Mouse (Mus musculus) induced T-regulatory cell, adult 2 months (primary cell): ENCODE results near the gene Fam181b.

Experiments
- DNase-seq: peaks from one replicate; pipeline ENCODE4 v3.0.0-alpha.2; 2012; ENCODE audit warnings: low read depth

Fam181b gene

DNA sequence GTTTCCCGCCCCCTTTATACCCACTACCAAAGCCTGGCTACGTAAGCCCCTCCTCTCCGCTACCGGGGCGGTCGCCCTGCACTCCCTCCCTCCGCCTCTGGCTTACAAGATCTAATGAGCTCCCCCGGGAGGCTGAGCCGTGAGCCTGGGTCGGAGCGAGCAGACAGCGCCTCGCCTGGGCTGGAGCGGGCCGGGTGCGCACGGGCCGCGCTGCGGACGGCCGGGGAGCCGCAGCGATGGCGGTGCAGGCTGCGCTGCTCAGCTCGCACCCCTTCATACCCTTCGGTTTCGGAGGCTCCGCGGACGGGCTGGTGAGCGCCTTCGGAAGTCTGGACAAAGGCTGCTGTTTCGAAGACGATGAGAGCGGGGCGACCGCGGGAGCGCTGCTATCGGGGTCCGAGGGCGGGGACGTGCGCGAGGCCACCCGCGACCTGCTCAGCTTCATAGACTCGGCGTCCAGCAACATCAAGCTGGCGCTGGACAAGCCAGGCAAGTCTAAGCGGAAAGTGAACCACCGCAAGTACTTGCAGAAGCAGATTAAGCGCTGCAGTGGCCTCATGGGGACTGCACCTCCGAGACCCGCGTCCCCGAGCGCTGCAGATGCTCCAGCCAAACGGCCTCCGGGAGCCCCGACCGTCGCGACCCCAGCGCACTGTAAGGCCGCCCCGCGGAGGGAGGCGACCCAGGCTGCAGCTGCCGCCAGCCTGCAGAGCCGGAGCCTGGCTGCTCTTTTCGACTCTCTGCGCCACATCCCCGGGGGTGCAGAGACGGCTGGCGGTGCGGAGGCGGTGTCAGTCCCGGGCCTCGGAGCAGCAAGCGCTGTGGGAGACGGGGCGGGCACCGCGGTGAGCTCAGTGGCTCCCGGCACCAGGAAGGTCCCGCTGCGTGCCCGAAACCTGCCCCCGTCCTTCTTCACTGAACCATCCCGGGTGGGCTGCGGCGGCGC, at the start of gene Fam181b:
Gene Fam181b (plus strand): TSS at position 81 of the 946 bp plus-strand sequence.
- no peak for DNase-seq

- DNase-seq = no peak
These were observed 41.7 kb upstream of the Fam181b start for GRCm38 (mm10) chr7:93037763-93038471.

- no peak for DNase-seq
These were observed 41.2 kb upstream of the Fam181b start for GRCm38 (mm10) chr7:93038472-93038828.

- DNase-seq = no peak
These were observed 40.1 kb upstream of the Fam181b start for GRCm38 (mm10) chr7:93039542-93039941.

- no peak for DNase-seq
These were observed 35.3 kb upstream of the Fam181b start for GRCm38 (mm10) chr7:93044359-93044758.

DNA sequence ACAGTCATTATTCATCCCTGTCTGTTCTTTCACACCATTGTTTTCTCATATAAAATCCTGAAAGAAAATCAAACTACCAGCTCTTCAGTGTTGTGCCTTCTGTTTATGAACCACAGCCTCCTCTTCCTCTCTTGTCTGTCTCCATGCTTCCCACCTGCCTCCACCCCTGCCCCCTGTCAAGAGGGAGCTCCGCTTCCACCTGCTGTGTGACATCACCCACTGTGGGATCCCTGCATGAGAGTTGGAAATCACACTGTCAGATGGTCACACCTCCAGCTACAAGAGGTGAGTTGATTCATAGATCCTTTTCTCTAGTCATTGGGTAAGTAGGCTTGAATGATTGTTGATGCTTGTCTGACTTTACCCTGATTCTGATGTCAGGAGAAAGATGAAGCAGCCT, 34.9 kb upstream of the Fam181b start:
- no peak for DNase-seq

DNA sequence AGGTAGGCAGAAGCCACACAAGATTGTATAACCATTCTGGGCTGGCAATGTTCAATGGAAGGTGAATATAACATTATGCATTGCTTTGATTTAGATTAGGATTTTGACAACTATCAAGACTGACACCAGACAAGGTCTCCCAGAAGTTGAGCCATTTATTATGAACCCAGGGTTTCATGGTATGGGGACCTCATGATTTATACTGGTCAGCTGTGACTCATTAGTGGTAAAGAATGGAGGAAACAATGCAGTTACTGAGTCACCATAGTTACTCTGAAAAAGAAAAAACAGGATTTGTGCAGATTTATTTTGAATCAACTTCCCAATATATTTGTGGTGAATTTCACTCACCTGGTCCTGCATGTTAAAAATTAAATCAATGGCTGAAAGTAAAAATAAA, 18.8 kb upstream of the Fam181b start:
- DNase-seq = no peak

DNA sequence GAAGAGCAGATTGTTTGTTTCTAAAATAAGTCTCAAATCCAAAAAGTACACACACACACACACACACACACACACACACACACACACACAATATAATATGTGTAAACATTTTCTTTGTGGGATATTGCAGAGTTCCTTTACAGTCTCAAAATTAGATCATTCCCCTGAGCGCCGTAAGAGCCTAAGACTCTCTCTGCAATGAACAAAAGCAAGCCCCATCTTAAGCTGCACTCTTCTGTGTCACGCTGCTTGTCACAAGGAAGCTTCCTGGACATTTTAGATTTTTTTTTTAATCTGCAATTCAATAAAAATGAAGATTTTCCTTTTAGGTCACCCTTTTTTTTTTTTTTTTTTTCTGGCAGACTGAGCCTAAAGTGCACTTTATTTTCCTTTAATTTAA, 17.9 kb upstream of the Fam181b start:
- DNase-seq = no peak

- DNase-seq = no peak
These were observed 17.5 kb upstream of the Fam181b start for GRCm38 (mm10) chr7:93062189-93062588.

GRCm38 (mm10) chr7:93067464-93068015, 12.1 kb upstream of the Fam181b start:
- no peak for DNase-seq

DNA sequence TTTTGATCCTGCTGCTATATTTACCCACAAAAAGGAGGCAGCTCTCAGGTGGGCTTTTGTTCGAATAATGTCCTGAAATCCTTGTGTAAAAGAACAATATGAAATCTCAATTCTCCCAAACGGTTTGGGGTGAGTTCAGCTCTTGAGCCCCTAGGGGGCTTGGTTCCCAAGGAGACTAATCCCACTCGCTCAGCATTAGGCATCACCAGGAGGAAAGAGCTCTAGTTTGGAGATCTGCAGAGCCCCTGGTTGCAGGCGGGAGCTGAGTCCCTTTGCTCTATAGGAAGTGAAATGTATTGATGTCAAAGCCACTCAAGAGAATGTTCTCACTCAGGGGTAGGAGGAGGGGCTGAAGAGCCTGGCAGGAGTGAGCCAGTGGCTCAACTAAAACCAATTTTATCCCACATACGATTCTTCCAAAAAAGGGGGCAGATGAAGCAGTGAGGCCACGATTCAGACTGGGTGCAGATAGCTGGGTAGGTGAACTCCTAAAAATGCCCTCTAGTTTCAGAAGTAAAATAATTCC, 3.2 kb upstream of the Fam181b start:
- no peak for DNase-seq

DNA sequence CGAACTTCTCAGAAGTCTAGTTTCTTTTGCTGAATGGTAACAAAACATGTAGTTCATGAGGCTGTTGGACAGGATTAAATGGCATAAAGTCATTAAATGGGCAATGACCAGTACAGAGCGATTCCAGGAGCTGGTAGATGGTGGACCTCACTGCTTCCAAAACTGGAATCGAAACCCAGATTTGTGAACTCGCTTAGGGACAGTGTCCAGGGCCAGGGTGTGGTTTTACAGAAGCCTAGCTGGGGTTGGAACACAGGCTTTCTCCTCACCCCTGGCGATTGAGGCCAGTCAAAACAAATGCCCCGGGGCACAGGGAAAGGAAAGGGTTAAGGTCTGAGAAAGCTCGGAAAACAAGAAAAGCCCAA, 263 bp upstream of the Fam181b start:
- DNase-seq = no peak

DNA sequence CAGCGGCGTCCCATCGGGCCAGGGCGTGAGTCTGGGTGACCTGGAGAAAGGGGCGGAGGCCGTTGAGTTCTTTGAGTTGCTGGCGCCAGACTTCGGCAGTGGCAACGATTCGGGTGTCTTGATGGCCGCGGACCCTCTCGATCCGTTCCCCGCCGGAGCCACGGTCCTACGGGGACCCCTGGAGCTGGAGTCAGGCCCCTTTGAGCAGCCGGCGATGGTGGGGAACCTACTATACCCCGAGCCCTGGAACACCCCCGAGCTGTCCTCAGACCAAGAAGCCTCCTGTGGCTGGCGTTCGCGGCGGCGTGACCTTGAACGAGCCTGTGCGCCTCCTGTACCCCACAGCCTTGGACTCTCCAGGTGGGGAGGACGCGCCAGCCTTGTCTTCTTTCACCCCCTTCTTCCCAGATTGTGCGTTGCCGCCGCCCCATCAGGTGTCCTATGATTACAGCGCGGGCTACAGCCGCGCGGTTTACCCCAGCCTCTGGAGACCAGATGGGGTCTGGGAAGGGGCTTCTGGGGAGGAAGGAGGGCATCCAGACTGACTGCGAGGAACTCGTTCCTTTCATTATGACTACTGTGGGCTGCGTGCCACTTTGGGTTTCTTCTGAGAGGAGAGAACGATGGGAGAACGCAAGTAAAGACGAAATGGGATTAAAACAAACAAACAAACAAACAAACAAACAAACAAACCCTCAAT, 1.2 kb downstream of the Fam181b start:
- no peak for DNase-seq

DNA sequence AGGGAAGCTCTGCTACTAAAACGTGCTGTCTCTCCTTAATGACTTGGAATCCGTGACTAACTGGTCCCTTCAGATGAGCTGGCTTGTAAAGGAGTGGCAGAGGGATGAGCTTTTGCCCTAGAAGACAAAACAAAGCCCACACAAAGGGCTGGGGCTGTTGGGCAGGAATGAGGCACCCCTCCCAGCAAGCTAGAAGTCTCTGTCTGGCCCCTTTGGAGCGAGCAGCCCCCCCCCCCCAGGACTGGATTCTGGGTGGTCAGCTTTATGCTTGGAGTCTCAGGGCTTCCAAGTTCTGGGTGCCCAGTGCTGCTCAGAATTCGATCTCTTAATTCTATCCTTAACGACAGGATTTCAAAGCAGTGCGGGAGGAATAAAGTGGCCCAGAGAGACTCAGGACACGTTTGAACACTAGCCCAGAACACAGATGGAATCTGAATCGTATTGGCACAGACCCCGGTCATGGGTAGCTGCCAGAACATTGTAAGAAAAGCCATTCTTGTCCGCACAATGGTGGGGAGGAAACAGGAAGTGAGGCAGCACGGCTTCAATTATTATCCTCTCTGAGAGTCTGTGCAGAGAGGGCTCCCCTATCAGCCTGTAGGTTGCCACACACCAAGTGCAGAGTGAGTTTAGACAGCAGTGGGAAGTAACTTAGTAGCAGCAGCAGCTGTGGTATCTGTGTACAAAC, 13.8 kb downstream of the Fam181b start:
- no peak for DNase-seq

DNA sequence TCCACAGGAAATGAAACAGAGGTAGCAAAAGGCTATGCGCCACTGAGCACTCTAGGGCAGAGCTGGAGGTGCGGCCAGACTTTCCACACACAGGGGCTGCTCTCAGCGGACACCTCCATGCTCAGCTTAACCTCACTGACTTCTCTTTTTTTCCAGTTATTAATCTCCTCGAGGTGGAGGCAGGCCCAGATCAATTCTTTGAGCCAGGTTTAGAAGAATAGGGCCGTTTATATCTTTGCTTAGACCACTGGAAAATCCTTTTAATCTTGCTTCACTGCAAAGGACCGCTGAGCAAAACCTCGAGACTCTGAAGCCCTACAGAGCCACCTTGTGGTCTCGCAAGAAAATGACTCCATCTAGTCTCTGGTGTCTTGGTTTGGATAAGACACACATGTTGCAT, 15.8 kb downstream of the Fam181b start:
- DNase-seq = no peak

- DNase-seq = no peak
These were observed 25.2 kb downstream of the Fam181b start for GRCm38 (mm10) chr7:93104776-93105340.

DNA sequence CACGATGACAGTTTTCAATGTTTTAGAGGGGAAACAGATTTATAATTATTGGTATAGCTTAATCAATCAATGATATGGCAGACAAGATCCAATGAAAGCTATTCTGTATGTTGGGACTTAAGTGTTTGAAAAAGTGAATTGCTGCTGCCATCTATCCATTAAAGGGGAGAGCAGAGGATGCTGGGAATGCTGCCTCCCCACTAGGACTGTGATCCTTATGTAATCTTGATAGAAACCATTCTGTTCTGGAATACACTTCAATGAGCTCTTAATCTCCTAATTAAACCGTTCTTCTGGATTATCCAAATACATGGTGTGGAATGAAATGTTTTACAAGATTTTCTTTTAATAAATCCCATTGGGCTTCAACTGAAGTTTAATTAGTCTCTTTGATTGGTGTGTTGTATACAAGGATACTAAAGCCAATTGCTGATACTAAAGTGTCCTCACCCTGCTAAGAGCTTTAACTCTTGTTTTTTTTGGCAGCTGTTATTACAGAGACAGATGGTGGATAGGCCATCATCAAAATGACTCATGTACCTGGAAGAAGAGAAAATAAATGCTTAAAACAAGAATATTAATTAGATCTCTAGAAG, 30.8 kb downstream of the Fam181b start:
- DNase-seq = no peak

- no peak for DNase-seq
These were observed 31.4 kb downstream of the Fam181b start for GRCm38 (mm10) chr7:93111056-93111455.

GRCm38 (mm10) chr7:93117561-93117960, 37.9 kb downstream of the Fam181b start:
- DNase-seq = no peak

GRCm38 (mm10) chr7:93123936-93124335, 44.3 kb downstream of the Fam181b start:
- no peak for DNase-seq
